Mouse (Mus musculus) lung, postnatal 0 days (tissue): ENCODE data around the gene Eif1. TPM values are rescaled to one million over a fixed set of nuclear protein-coding genes. Genes with fewer than 3 reads are reported as not detected.

Experiments
- ATAC-seq: fragments of 200-750 bp; cut with Nextera tagmentation; 2 replicates; pipeline ENCODE4 v1.8.0; 2017; ENCODE audit warnings: moderate library complexity
- DNase-seq: peaks from one replicate; pipeline ENCODE4 v3.0.0-alpha.2; 2016; ENCODE audit warnings: low spot score
- H3K27ac ChIP-seq: fragments of 300-500 bp; sonication (generic); 2 replicates; pipeline ENCODE4 v1.5.1; 2014; ENCODE audit warnings: antibody characterized with exemption, mild to moderate bottlenecking, low read length, mixed read lengths
- H3K27me3 ChIP-seq: fragments of 300-500 bp; sonication (generic); replicated peaks from 2 replicates; pipeline ENCODE4 v1.6.1; 2014; ENCODE audit warnings: low read length, mixed read lengths; ENCODE audit not compliant: insufficient read depth
- H3K36me3 ChIP-seq: fragments of 300-500 bp; sonication (generic); 2 replicates; pipeline ENCODE4 v1.6.1; 2014; ENCODE audit warnings: low read length, mixed read lengths; ENCODE audit not compliant: insufficient read depth
- H3K4me1 ChIP-seq: fragments of 300-500 bp; sonication (generic); 2 replicates; pipeline ENCODE4 v1.6.1; 2014; ENCODE audit warnings: antibody characterized with exemption, low read depth, low read length, mixed read lengths; ENCODE audit not compliant: insufficient read depth
- H3K4me2 ChIP-seq: fragments of 300-500 bp; sonication (generic); replicated peaks from 2 replicates; pipeline ENCODE4 v1.6.1; 2014; ENCODE audit warnings: low read depth, mild to moderate bottlenecking, low read length, moderate library complexity, mixed read lengths
- H3K4me3 ChIP-seq: fragments of 300-500 bp; sonication (generic); 2 replicates; pipeline ENCODE4 v1.5.1; 2014; ENCODE audit warnings: low read depth, low read length
- H3K9ac ChIP-seq: fragments of 300-500 bp; sonication (generic); replicated peaks from 2 replicates; pipeline ENCODE4 v1.6.1; 2014; ENCODE audit warnings: low read depth, mild to moderate bottlenecking
- H3K9me3 ChIP-seq: fragments of 300-500 bp; sonication (generic); 2 replicates; pipeline ENCODE4 v1.6.1; 2016; ENCODE audit warnings: low read length, mixed read lengths
- CTCF ChIP-seq: IDR thresholded peaks from 2 replicates; pipeline ENCODE4 v1.5.1; 2016; ENCODE audit warnings: antibody characterized with exemption, mild to moderate bottlenecking
- EP300 ChIP-seq: IDR thresholded peaks from 2 replicates; pipeline ENCODE4 v1.6.1; 2016; ENCODE audit warnings: antibody characterized with exemption, mild to moderate bottlenecking, control low read depth
- WGBS: fragments of 180-500 bp; shearing (Covaris S2); extraction: QIAGEN DNeasy Blood & Tissue Kit; methylation state at CpG from one replicate; pipeline ENCODE4 v1.1.7; 2014; 5-methylcytosine and 5-hydroxymethylcytosine counted together
- polyA plus RNA-seq: library from polyadenylated mRNA; unstranded; fragments of >200 nt; fragmentation: Nextera tagmentation; extraction: Ambion mirVana; gene quantifications from 2 replicates; pipeline ENCODE4 v1.2.1, GENCODE M21; 2015

The Eif1 gene
- polyA plus RNA-seq, 1 experiment from 2014 or later = 2,114 TPM

GRCm38 (mm10) chr11:100362979-100363562 is 43.4 kb downstream of the Eif1 start:
- 0 out of 2 replicates have a peak, but pooled peaks cover 4% of the 10 kb centered on the region for H3K27me3 ChIP-seq
- no peaks in the 10 kb centered on the region for H3K9me3 ChIP-seq
- H3K4me3 ChIP-seq = no peak overlapping the region
- H3K9ac ChIP-seq = no peak overlapping the region
- ATAC-seq = peak; percentile 63
- DNase-seq = peak; percentile 75
- TF ChIP-seq CTCF = peak; percentile 91
- TF ChIP-seq EP300 = no peak
- H3K4me1 ChIP-seq = no peaks in the 10 kb centered on the region
- no peak overlapping the region for H3K27ac ChIP-seq
- H3K4me2 ChIP-seq = no peak overlapping the region
- no peaks in the 10 kb centered on the region for H3K36me3 ChIP-seq
- 9% methylated on average over 12 of the region's 12 CpGs for WGBS

GRCm38 (mm10) chr11:100369145-100369544 is 49.5 kb downstream of the Eif1 start:
- peaks cover 47% of the 10 kb centered on the region for H3K36me3 ChIP-seq

GRCm38 (mm10) chr11:100369822-100370221 is 50.1 kb downstream of the Eif1 start:
- H3K9me3 ChIP-seq = no peaks in the 10 kb centered on the region
- H3K27me3 ChIP-seq = no peaks in the 10 kb centered on the region
- no peak overlapping the region for H3K4me2 ChIP-seq
- no peak for TF ChIP-seq EP300
- no peak for TF ChIP-seq CTCF
- ATAC-seq (no peak), DNase-seq (no peak)
- no peak overlapping the region for H3K27ac ChIP-seq
- H3K9ac ChIP-seq = no peak overlapping the region
- no peaks in the 10 kb centered on the region for H3K4me1 ChIP-seq
- H3K4me3 ChIP-seq = no peak overlapping the region
- peaks cover 52% of the 10 kb centered on the region for H3K36me3 ChIP-seq
- WGBS = 54% methylated on average over 8 of the region's 8 CpGs

More at GRCm38 (mm10) chr11:100369145-100369544, 49.5 kb downstream of the Eif1 start:
- TF ChIP-seq CTCF (no peak), EP300 (no peak)
- no peak for DNase-seq
- no peaks in the 10 kb centered on the region for H3K27me3 ChIP-seq
- H3K9me3 ChIP-seq = no peaks in the 10 kb centered on the region
- no peak overlapping the region for H3K4me3 ChIP-seq
- WGBS = 64% methylated on average over 7 of the region's 7 CpGs
- ATAC-seq = no peak
- no peaks in the 10 kb centered on the region for H3K4me1 ChIP-seq
- H3K9ac ChIP-seq = no peak overlapping the region
- H3K27ac ChIP-seq = no peak overlapping the region
- no peak overlapping the region for H3K4me2 ChIP-seq

Other genes with a start within 250 kb of the Eif1 start
- not detected in 2 replicates for gene Krt32, start 231.7 kb upstream of the Eif1 start, polyA plus RNA-seq
- not detected in 2 replicates for gene Krt35, start 223.6 kb upstream of the Eif1 start, polyA plus RNA-seq
- gene Krt36, start 214.3 kb upstream of the Eif1 start, polyA plus RNA-seq = 0.11 TPM in 1 of 2 replicates, not detected in the other
- gene Krt13, start 198.3 kb upstream of the Eif1 start, polyA plus RNA-seq = 0.60 and 0.68 TPM in 2 replicates
- 28.1 and 58.8 TPM in 2 replicates for gene Krt15, start 184.0 kb upstream of the Eif1 start, polyA plus RNA-seq
- 460 and 573 TPM in 2 replicates for gene Krt19, start 171.2 kb upstream of the Eif1 start, polyA plus RNA-seq
- gene Krt9, start 126.6 kb upstream of the Eif1 start, polyA plus RNA-seq = not detected in 2 replicates
- 1.7 and 2.3 TPM in 2 replicates for gene Krt14, start 112.3 kb upstream of the Eif1 start, polyA plus RNA-seq
- not detected in 2 replicates for gene Krt16, start 71.0 kb upstream of the Eif1 start, polyA plus RNA-seq
- gene Krt17, start 58.9 kb upstream of the Eif1 start, polyA plus RNA-seq = 0.58 and 0.65 TPM in 2 replicates
- not detected in 2 replicates for gene Krt42, start 50.0 kb upstream of the Eif1 start, polyA plus RNA-seq
- not detected in 2 replicates for gene Gast, start 14.5 kb downstream of the Eif1 start, polyA plus RNA-seq
- gene Hap1, start 36.2 kb downstream of the Eif1 start, polyA plus RNA-seq = 6.4 and 6.5 TPM in 2 replicates
- gene Jup, start 77.9 kb downstream of the Eif1 start, polyA plus RNA-seq = 231 and 251 TPM in 2 replicates
- gene P3h4, start 95.0 kb downstream of the Eif1 start, polyA plus RNA-seq = 44.9 and 47.1 TPM in 2 replicates
- gene Fkbp10, start 95.8 kb downstream of the Eif1 start, polyA plus RNA-seq = 75.6 and 86.5 TPM in 2 replicates
- gene Nt5c3b, start 121.9 kb downstream of the Eif1 start, polyA plus RNA-seq = 56.3 and 57.6 TPM in 2 replicates
- gene Klhl10, start 122.0 kb downstream of the Eif1 start, polyA plus RNA-seq = 0.38 and 0.43 TPM in 2 replicates
- 3.6 and 4.1 TPM in 2 replicates for gene Klhl11, start 152.9 kb downstream of the Eif1 start, polyA plus RNA-seq
- 85.7 and 92.9 TPM in 2 replicates for gene Acly, start 208.1 kb downstream of the Eif1 start, polyA plus RNA-seq
- 3.5 and 4.9 TPM in 2 replicates for gene Ttc25, start 225.7 kb downstream of the Eif1 start, polyA plus RNA-seq